Mouse (Mus musculus) limb, embryonic 14.5 days (tissue): ENCODE measurements at regions not wholly inside any gene's neighbourhood (a gene's known extent, or its start where the extent isn't known, plus 50 kb on each side); places are given as distances from the start of the nearest gene placed in this dataset.

Experiments used
- ATAC-seq: fragments of 200-750 bp; cut with Nextera tagmentation; 2 replicates; pipeline ENCODE4 v1.8.0; 2017; ENCODE audit warnings: low read depth, moderate number of reproducible peaks, moderate TSS enrichment; ENCODE audit not compliant: low FRiP score
- DNase-seq: peaks from one replicate; pipeline ENCODE4 v3.0.0-alpha.2; 2015; ENCODE audit warnings: low spot score
- H3K27ac ChIP-seq: fragments of 300-500 bp; sonication (generic); replicated peaks from 2 replicates; pipeline ENCODE4 v1.5.1; 2014; ENCODE audit warnings: low read depth, mild to moderate bottlenecking, low read length, moderate library complexity, mixed read lengths
- H3K27me3 ChIP-seq: fragments of 300-500 bp; sonication (generic); 2 replicates; pipeline ENCODE4 v1.6.1; 2014; ENCODE audit warnings: low read length, mixed read lengths; ENCODE audit not compliant: control insufficient read depth, insufficient read depth
- H3K36me3 ChIP-seq: fragments of 300-500 bp; sonication (generic); 2 replicates; pipeline ENCODE4 v1.6.1; 2014; ENCODE audit warnings: mild to moderate bottlenecking, low read length, moderate library complexity, mixed read lengths; ENCODE audit not compliant: control insufficient read depth, insufficient read depth
- H3K4me1 ChIP-seq: fragments of 300-500 bp; sonication (generic); 2 replicates; pipeline ENCODE4 v1.6.1; 2014; ENCODE audit warnings: antibody characterized with exemption, low read length, mixed read lengths; ENCODE audit not compliant: control insufficient read depth, insufficient read depth
- H3K4me2 ChIP-seq: fragments of 300-500 bp; sonication (generic); replicated peaks from 2 replicates; pipeline ENCODE4 v1.6.1; 2014; ENCODE audit warnings: low read depth, mild to moderate bottlenecking, low read length, moderate library complexity; ENCODE audit not compliant: severe bottlenecking
- H3K4me3 ChIP-seq: fragments of 300-500 bp; sonication (generic); replicated peaks from 2 replicates; pipeline ENCODE4 v1.5.1; 2014; ENCODE audit warnings: low read length
- H3K9ac ChIP-seq: fragments of 300-500 bp; sonication (generic); 2 replicates; pipeline ENCODE4 v1.6.1; 2014; ENCODE audit warnings: mild to moderate bottlenecking, low read depth, low read length, moderate library complexity; ENCODE audit not compliant: severe bottlenecking
- H3K9me3 ChIP-seq: fragments of 300-500 bp; sonication (generic); 2 replicates; pipeline ENCODE4 v1.6.1; 2016; ENCODE audit warnings: low read length; ENCODE audit not compliant: control insufficient read depth
- POLR2A ChIP-seq: fragments of 200-500 bp; IDR thresholded peaks from 2 replicates; pipeline ENCODE4 v1.8.0; 2012; ENCODE audit warnings: inconsistent platforms, mild to moderate bottlenecking, moderate library complexity, borderline replicate concordance; ENCODE audit not compliant: insufficient read depth, insufficient read length; ENCODE audit errors: extremely low read depth
- WGBS: fragments of 180-500 bp; shearing (Covaris S2); extraction: QIAGEN DNeasy Blood & Tissue Kit; methylation state at CpG from one replicate; pipeline ENCODE4 v1.1.7; 2014; 5-methylcytosine and 5-hydroxymethylcytosine counted together

DNA sequence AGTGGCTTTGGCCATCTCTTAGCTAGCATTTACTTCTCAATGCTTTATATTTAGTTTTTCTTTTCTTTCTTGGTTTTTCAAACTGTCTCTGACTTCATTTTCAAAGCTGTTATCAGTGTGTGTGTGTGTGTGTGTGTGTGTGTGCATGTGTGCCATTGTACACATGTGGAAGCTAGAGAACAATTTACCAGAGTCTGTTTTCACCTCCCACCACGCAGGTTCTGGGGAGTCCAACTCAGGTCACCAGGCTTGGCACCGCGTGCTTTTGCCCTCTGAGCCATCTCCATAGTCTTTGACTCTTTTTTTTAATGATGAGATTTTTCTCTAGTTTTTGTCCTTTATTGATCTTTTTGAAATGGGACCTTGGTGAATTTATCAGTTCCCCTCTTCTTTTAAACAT, 93.3 kb upstream of the Gm6657 start:
- ATAC-seq, result no peak
- Histone ChIP-seq H3K4me2 (no peak overlapping the region), H3K4me1 (peaks cover 4% of the 10 kb centered on the region; the same call in 1 of the 2 replicates), H3K9me3 (no peaks in the 10 kb centered on the region), H3K9ac (no peak overlapping the region), H3K4me3 (no peak overlapping the region), H3K27ac (no peak overlapping the region), H3K27me3 (no peaks in the 10 kb centered on the region), H3K36me3 (no peaks in the 10 kb centered on the region)
- TF ChIP-seq POLR2A, result no peak
- 88% methylated on average over 3 of the region's 3 CpGs for WGBS
- no peak for DNase-seq

DNA sequence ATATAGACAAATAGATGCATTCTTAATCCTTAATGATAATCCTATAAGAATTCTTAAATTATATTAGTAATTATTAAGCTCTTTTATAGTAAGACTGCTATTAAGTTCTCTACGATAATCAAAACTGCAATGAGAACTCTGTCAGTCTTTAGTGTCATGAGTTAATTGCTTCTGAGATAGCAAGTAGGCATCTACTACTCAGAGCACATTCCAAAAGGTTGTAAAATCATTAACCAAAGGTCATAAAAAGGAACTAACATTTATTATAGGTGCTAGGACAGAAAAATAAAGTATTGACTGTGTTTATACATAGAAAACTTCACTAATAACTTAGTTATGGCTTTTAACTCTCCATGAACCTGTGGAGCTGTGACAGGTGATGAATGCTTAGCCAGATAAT, 84.1 kb upstream of the Gm6657 start:
- Histone ChIP-seq H3K4me3 (no peak overlapping the region), H3K9ac (no peak overlapping the region), H3K4me2 (no peak overlapping the region), H3K4me1 (no peaks in the 10 kb centered on the region), H3K9me3 (no peaks in the 10 kb centered on the region), H3K36me3 (no peaks in the 10 kb centered on the region), H3K27ac (no peak overlapping the region), H3K27me3 (no peaks in the 10 kb centered on the region)
- 26% methylated on average over 1 of the region's 1 CpGs for WGBS
- no peak for ATAC-seq
- DNase-seq, result no peak
- no peak for TF ChIP-seq POLR2A

DNA sequence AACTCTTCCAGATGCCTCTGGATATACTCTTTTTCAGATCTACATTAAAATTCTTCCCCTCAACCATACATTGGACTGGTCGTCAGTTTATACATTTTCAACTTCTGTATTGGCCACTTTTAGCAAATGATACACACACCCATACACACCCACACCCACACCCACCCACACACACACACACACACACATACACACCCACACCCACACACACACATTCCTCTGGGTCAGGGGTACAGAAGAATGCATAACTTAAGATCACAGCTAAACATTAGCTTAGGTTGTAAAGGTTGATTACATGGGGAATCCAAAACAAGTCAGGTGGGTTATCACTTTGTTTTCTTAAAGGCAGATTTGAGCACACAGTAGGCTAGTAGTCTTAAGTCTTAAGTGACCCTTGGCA, 75.9 kb upstream of the Gm6657 start:
- ATAC-seq, result no peak
- Histone ChIP-seq H3K4me3 (no peak overlapping the region), H3K27me3 (no peaks in the 10 kb centered on the region), H3K9me3 (no peaks in the 10 kb centered on the region), H3K27ac (no peak overlapping the region), H3K9ac (no peak overlapping the region), H3K36me3 (no peaks in the 10 kb centered on the region), H3K4me2 (no peak overlapping the region), H3K4me1 (no peaks in the 10 kb centered on the region)
- 74% methylated on average over 1 of the region's 1 CpGs for WGBS
- TF ChIP-seq POLR2A, result no peak
- no peak for DNase-seq

DNA sequence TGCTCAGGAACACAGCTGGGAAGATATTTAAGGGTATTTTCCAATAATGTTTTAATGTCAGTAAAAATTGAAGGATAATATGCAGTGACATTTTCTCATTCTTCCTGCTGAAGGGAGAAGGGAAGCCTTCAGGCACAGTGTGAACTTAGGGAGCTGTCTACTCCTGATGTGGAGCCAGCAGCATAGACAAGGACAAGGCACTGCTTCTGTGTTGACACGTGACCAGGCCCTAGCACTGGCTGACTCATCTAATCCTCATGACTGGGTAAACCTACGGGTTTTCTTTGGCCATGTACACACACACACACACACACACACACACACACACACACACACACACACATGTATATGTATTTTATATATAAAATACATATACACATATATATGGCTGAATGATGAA, 74.8 kb upstream of the Gm6657 start:
- DNase-seq (no peak), ATAC-seq (no peak)
- H3K9me3 ChIP-seq, result no peaks in the 10 kb centered on the region
- no peak for TF ChIP-seq POLR2A
- H3K27me3 ChIP-seq, result no peaks in the 10 kb centered on the region
- no peak overlapping the region for H3K27ac ChIP-seq
- no peak overlapping the region for H3K4me3 ChIP-seq
- H3K9ac ChIP-seq, result no peak overlapping the region
- no peak overlapping the region for H3K4me2 ChIP-seq
- H3K36me3 ChIP-seq, result no peaks in the 10 kb centered on the region
- WGBS, result 78% methylated on average over 2 of the region's 2 CpGs
- H3K4me1 ChIP-seq, result no peaks in the 10 kb centered on the region

DNA sequence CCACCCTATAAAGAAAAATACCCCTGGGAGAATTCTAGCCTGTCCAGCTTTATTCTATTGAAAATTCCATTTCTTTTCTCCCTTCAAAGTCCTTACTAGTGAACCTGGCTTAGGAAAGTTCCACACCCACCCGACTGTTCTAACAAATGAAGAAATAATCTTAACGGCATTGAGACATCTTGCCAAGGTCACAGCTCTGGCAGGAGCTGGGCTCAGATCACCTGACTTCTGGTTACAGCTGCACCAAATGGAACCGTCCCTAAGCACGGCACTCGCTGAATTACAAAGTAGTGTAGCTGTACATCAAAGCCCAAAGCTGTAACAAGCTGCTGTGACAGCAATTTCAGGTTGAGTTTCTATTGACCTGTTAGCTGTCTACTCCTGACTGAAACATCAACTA, 74.2 kb upstream of the Gm6657 start:
- WGBS, result 54% methylated on average over 5 of the region's 5 CpGs
- Histone ChIP-seq H3K4me2 (no peak overlapping the region), H3K4me1 (no peaks in the 10 kb centered on the region), H3K27me3 (no peaks in the 10 kb centered on the region), H3K9me3 (no peaks in the 10 kb centered on the region), H3K9ac (no peak overlapping the region), H3K4me3 (no peak overlapping the region), H3K27ac (no peak overlapping the region), H3K36me3 (no peaks in the 10 kb centered on the region)
- ATAC-seq, result no peak
- no peak for DNase-seq
- no peak for TF ChIP-seq POLR2A
